Mouse (Mus musculus): ENCODE results near the gene Dlgap4. TPM values are rescaled to one million over a fixed set of nuclear protein-coding genes. Genes with fewer than 3 reads are reported as not detected.

Gene Dlgap4
- polyA plus RNA-seq, 2 experiments = 94.1 to 100 TPM

DNA sequence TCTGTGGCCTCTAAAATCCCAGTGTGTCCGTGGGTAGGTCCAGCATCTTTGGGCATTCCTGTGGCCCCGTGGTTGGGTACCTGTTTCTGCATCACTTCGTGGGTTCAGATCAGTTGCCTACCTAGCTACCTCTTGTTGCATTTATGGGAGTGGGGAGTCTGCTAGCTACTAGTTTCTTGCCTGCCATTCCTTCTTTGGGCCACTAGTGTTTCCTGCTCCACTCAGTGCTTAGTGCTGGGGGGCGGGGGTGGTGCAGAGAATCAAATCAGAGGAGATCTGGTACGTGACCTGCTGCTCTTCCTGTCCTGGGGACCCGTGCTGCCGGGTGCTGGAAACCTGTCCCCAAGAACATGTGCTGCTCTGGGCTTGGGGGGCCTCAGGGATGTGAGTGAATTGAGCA, 3.0 kb downstream of the Dlgap4 start:
- no peak for ATAC-seq (ENCODE audit: low FRiP score, low read depth)
- H3K27me3 ChIP-seq (ENCODE audit: control insufficient read depth, insufficient read depth, low read length) = peaks cover 55% of the 10 kb centered on the region

DNA sequence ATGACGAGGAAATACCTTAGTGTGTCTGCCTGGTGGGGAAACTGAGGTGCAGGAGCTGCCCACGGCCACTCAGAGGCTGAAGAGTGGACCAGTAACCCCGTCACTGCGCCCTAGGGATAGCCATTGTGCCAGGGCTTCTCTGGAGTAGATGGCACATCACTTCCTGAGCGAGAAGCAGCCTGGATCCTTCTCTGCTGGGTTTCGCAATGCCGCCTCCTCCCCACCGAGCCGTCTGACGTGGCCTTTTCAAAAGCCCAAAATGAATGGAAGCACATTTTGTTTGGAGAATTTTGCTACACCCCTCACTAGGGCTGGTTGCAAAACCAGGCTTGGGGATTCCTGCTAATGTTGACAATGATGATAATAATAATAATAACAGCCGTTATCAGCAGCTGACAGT, 4.0 kb downstream of the Dlgap4 start:
- WGBS = 39% methylated on average over 11 of the region's 11 CpGs
- H3K9me3 ChIP-seq (ENCODE audit: control insufficient read depth, low read length) = no peaks in the 10 kb centered on the region
- ATAC-seq (ENCODE audit: low FRiP score, low read depth) (no peak), DNase-seq (ENCODE audit: low spot score) (no peak)
- no peak overlapping the region for H3K4me3 ChIP-seq (replicated peaks; ENCODE audit: low read length)
- H3K4me1 ChIP-seq (ENCODE audit: control insufficient read depth, insufficient read depth, low read length) = peaks cover 9% of the 10 kb centered on the region; the same call in 1 of the 2 replicates
- H3K4me2 ChIP-seq (replicated peaks; ENCODE audit: low read depth, low read length, severe bottlenecking) = no peak overlapping the region
- H3K36me3 ChIP-seq (ENCODE audit: control insufficient read depth, insufficient read depth, low read length) = no peaks in the 10 kb centered on the region
- H3K27ac ChIP-seq (replicated peaks; ENCODE audit: low read depth, low read length) = no peak overlapping the region
- peaks cover 46% of the 10 kb centered on the region for H3K27me3 ChIP-seq (ENCODE audit: control insufficient read depth, insufficient read depth, low read length)
- no peak overlapping the region for H3K9ac ChIP-seq (ENCODE audit: low read depth, low read length, severe bottlenecking)
- no peak for TF ChIP-seq POLR2A (IDR thresholded peaks at IDR 0.05; ENCODE audit: borderline replicate concordance, extremely low read depth, insufficient read depth, insufficient read length)

More for the DNA sequence above, 3.0 kb downstream of the Dlgap4 start:
- H3K4me3 ChIP-seq (replicated peaks; ENCODE audit: low read length) = no peak overlapping the region
- WGBS = 72% methylated on average over 7 of the region's 7 CpGs
- H3K4me2 ChIP-seq (replicated peaks; ENCODE audit: low read depth, low read length, severe bottlenecking) = no peak overlapping the region
- no peak for TF ChIP-seq POLR2A (IDR thresholded peaks at IDR 0.05; ENCODE audit: borderline replicate concordance, extremely low read depth, insufficient read depth, insufficient read length)
- no peak overlapping the region for H3K9ac ChIP-seq (ENCODE audit: low read depth, low read length, severe bottlenecking)
- H3K4me1 ChIP-seq (ENCODE audit: control insufficient read depth, insufficient read depth, low read length) = peaks cover 9% of the 10 kb centered on the region; the same call in 1 of the 2 replicates
- H3K36me3 ChIP-seq (ENCODE audit: control insufficient read depth, insufficient read depth, low read length) = no peaks in the 10 kb centered on the region
- DNase-seq (ENCODE audit: low spot score) = no peak
- H3K9me3 ChIP-seq (ENCODE audit: control insufficient read depth, low read length) = no peaks in the 10 kb centered on the region
- H3K27ac ChIP-seq (replicated peaks; ENCODE audit: low read depth, low read length) = no peak overlapping the region

DNA sequence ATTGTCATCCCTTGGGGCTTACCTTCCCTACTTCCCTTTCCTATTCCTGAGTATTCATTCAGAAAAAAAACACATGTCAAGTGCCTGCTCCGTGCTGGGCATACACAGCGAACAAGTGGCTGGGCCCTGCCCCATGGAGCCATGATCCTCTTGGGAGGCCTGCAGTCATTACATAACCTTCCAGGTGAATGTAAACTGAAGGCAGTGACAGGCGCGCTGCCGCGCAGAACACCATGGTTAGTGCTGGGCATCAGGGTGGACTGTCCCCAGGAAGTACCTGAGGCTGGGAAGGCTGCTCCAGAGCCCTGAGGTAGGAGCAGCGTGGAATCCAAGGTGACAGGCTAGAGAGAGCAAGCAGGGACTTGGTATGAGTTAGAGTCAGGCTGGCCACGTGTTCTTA, 7.4 kb downstream of the Dlgap4 start:
- ATAC-seq (ENCODE audit: low FRiP score, low read depth) = no peak
- Histone ChIP-seq H3K27ac (replicated peaks; ENCODE audit: low read depth, low read length) (no peak overlapping the region), H3K4me1 (ENCODE audit: control insufficient read depth, insufficient read depth, low read length) (no peaks in the 10 kb centered on the region), H3K4me2 (replicated peaks; ENCODE audit: low read depth, low read length, severe bottlenecking) (no peak overlapping the region), H3K27me3 (ENCODE audit: control insufficient read depth, insufficient read depth, low read length) (peaks cover 16% of the 10 kb centered on the region), H3K36me3 (ENCODE audit: control insufficient read depth, insufficient read depth, low read length) (no peaks in the 10 kb centered on the region), H3K9me3 (ENCODE audit: control insufficient read depth, low read length) (no peaks in the 10 kb centered on the region), H3K9ac (ENCODE audit: low read depth, low read length, severe bottlenecking) (no peak overlapping the region), H3K4me3 (replicated peaks; ENCODE audit: low read length) (no peak overlapping the region)
- WGBS = 80% methylated on average over 8 of the region's 8 CpGs
- DNase-seq (ENCODE audit: low spot score) = no peak
- TF ChIP-seq POLR2A (IDR thresholded peaks at IDR 0.05; ENCODE audit: borderline replicate concordance, extremely low read depth, insufficient read depth, insufficient read length) = no peak

DNA sequence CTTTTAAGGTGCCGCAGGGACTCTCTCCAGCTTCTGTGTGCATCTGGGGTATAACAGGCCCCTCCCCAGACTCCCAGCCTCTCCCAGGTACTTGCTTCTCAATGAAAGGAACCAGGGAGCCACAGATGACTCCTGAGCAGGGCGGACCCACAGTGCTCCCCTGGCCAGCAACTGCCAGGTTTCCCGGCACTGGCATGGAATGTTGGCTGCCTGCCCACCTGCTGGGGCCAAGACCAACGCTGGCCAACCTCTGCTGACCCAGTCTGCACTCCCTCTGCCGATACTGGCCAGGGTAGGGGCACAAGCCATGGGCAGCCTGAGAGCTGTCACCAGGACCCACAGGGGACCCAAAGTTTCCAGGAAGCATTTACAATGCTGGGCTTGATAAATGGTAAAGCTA, 7.9 kb downstream of the Dlgap4 start:
- Histone ChIP-seq H3K9me3 (ENCODE audit: control insufficient read depth, low read length) (no peaks in the 10 kb centered on the region), H3K4me2 (replicated peaks; ENCODE audit: low read depth, low read length, severe bottlenecking) (no peak overlapping the region), H3K27ac (replicated peaks; ENCODE audit: low read depth, low read length) (no peak overlapping the region), H3K27me3 (ENCODE audit: control insufficient read depth, insufficient read depth, low read length) (peaks cover 11% of the 10 kb centered on the region), H3K4me1 (ENCODE audit: control insufficient read depth, insufficient read depth, low read length) (no peaks in the 10 kb centered on the region), H3K36me3 (ENCODE audit: control insufficient read depth, insufficient read depth, low read length) (no peaks in the 10 kb centered on the region), H3K4me3 (replicated peaks; ENCODE audit: low read length) (no peak overlapping the region), H3K9ac (ENCODE audit: low read depth, low read length, severe bottlenecking) (no peak overlapping the region)
- TF ChIP-seq POLR2A (IDR thresholded peaks at IDR 0.05; ENCODE audit: borderline replicate concordance, extremely low read depth, insufficient read depth, insufficient read length) = no peak
- DNase-seq (ENCODE audit: low spot score) (no peak), ATAC-seq (ENCODE audit: low FRiP score, low read depth) (no peak)
- 55% methylated on average over 5 of the region's 5 CpGs for WGBS

DNA sequence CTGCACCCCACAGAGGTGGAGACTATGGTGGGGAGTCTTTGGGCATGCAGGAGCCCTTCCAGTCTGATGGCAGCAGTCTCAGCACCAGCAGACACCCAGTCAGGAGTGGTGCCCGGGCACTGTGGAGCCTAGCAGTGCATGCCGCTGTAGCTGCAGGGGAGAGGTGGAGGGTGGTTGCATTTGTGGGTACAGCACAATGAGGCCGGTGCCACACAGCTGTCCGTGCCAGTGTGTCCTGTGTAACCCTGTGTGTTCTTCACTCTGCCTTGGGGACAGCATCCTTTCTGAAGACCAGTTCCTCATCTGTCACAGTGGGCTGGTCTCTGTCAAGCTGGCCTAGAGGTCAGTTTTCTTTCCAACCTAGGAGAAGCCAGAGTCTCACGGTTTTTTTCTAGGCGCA, 8.7 kb downstream of the Dlgap4 start:
- Histone ChIP-seq H3K4me1 (ENCODE audit: control insufficient read depth, insufficient read depth, low read length) (no peaks in the 10 kb centered on the region), H3K4me2 (replicated peaks; ENCODE audit: low read depth, low read length, severe bottlenecking) (no peak overlapping the region), H3K4me3 (replicated peaks; ENCODE audit: low read length) (no peak overlapping the region), H3K36me3 (ENCODE audit: control insufficient read depth, insufficient read depth, low read length) (no peaks in the 10 kb centered on the region), H3K27me3 (ENCODE audit: control insufficient read depth, insufficient read depth, low read length) (0 out of 2 replicates have a peak, but pooled peaks cover 5% of the 10 kb centered on the region), H3K9ac (ENCODE audit: low read depth, low read length, severe bottlenecking) (no peak overlapping the region), H3K27ac (replicated peaks; ENCODE audit: low read depth, low read length) (no peak overlapping the region), H3K9me3 (ENCODE audit: control insufficient read depth, low read length) (no peaks in the 10 kb centered on the region)
- TF ChIP-seq POLR2A (IDR thresholded peaks at IDR 0.05; ENCODE audit: borderline replicate concordance, extremely low read depth, insufficient read depth, insufficient read length) = no peak
- ATAC-seq (ENCODE audit: low FRiP score, low read depth) = no peak
- DNase-seq (ENCODE audit: low spot score) = no peak
- 95% methylated on average over 6 of the region's 6 CpGs for WGBS

DNA sequence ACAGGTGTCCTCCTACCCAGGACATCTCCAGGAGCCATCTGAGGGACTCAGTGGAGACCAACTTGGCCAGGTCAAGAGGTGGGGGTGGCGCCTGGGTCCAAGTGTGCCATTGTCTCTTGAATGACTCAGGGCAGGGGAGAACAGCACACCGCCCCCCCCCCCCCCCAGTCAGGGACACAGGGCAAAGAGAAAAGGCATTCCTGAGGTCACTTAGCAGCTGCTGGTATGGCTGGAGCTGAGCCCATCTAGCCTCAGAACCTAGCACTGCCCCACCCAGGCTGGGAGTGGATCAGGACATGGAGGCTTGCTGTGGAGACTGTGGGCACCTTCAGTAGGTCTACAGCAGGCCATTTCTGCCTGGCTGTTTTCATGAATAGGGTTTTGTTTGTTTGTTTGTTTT, 9.7 kb downstream of the Dlgap4 start:
- Histone ChIP-seq H3K9me3 (ENCODE audit: control insufficient read depth, low read length) (no peaks in the 10 kb centered on the region), H3K4me2 (replicated peaks; ENCODE audit: low read depth, low read length, severe bottlenecking) (no peak overlapping the region), H3K9ac (ENCODE audit: low read depth, low read length, severe bottlenecking) (no peak overlapping the region), H3K36me3 (ENCODE audit: control insufficient read depth, insufficient read depth, low read length) (no peaks in the 10 kb centered on the region), H3K27me3 (ENCODE audit: control insufficient read depth, insufficient read depth, low read length) (0 out of 2 replicates have a peak, but pooled peaks cover 4% of the 10 kb centered on the region), H3K4me3 (replicated peaks; ENCODE audit: low read length) (no peak overlapping the region), H3K27ac (replicated peaks; ENCODE audit: low read depth, low read length) (no peak overlapping the region), H3K4me1 (ENCODE audit: control insufficient read depth, insufficient read depth, low read length) (no peaks in the 10 kb centered on the region)
- no peak for TF ChIP-seq POLR2A (IDR thresholded peaks at IDR 0.05; ENCODE audit: borderline replicate concordance, extremely low read depth, insufficient read depth, insufficient read length)
- 85% methylated on average over 2 of the region's 2 CpGs for WGBS
- ATAC-seq (ENCODE audit: low FRiP score, low read depth) (no peak), DNase-seq (ENCODE audit: low spot score) (no peak)

Measured in limb, embryonic 14.5 days (tissue).